Mouse (Mus musculus): ENCODE results near the gene Nhsl1. TPM values are rescaled to one million over a fixed set of nuclear protein-coding genes. Genes with fewer than 3 reads are reported as not detected.

Nhsl1 gene
- polyA plus RNA-seq, 1 experiment from 2014 or later: not detected

DNA sequence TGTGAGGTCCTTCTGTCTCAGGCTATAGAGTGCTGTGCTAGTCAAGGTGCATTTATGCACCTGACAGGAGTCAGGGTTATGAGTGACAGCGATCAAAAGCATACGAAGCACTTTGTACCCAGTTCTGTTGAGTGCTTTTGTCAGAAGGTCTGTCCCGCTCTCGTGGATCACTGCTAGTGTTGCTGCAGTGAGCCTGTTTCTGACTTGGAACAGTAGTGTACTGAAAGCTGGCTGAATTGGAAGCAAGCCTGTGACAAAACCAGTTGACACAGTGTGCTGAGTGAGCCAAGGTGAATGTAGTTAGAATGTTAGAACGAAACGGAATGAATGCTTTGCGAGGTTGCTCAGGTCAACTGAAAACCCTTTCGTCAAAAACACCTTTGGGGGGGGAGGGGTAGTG lies 82.2 kb downstream of the Nhsl1 start:
- 86% methylated on average over 7 of the region's 8 CpGs for WGBS (ENCODE audit: missing documents)
- no peak overlapping the region for H3K4me3 ChIP-seq (ENCODE audit: inconsistent target)
- H3K36me3 ChIP-seq (ENCODE audit: inconsistent target): no peaks in the 10 kb centered on the region
- H3K27ac ChIP-seq: no peak overlapping the region
- no peaks in the 10 kb centered on the region for H3K79me2 ChIP-seq (ENCODE audit: inconsistent target)

- Histone ChIP-seq H3K36me3 (ENCODE audit: inconsistent target) (no peaks in the 10 kb centered on the region), H3K79me2 (ENCODE audit: inconsistent target) (no peaks in the 10 kb centered on the region), H3K27ac (no peak overlapping the region), H3K4me3 (ENCODE audit: inconsistent target) (no peak overlapping the region)
- 76% methylated on average over 2 of the region's 2 CpGs for WGBS (ENCODE audit: missing documents)
Measured at GRCm38 (mm10) chr10:18403992-18404391, 85.2 kb downstream of the Nhsl1 start.

- WGBS (ENCODE audit: missing documents): 93% methylated on average over 5 of the region's 5 CpGs
- Histone ChIP-seq H3K79me2 (ENCODE audit: inconsistent target) (no peaks in the 10 kb centered on the region), H3K4me3 (ENCODE audit: inconsistent target) (no peak overlapping the region), H3K36me3 (ENCODE audit: inconsistent target) (no peaks in the 10 kb centered on the region), H3K27ac (no peak overlapping the region)
Measured at GRCm38 (mm10) chr10:18404679-18405078, 85.9 kb downstream of the Nhsl1 start.

DNA sequence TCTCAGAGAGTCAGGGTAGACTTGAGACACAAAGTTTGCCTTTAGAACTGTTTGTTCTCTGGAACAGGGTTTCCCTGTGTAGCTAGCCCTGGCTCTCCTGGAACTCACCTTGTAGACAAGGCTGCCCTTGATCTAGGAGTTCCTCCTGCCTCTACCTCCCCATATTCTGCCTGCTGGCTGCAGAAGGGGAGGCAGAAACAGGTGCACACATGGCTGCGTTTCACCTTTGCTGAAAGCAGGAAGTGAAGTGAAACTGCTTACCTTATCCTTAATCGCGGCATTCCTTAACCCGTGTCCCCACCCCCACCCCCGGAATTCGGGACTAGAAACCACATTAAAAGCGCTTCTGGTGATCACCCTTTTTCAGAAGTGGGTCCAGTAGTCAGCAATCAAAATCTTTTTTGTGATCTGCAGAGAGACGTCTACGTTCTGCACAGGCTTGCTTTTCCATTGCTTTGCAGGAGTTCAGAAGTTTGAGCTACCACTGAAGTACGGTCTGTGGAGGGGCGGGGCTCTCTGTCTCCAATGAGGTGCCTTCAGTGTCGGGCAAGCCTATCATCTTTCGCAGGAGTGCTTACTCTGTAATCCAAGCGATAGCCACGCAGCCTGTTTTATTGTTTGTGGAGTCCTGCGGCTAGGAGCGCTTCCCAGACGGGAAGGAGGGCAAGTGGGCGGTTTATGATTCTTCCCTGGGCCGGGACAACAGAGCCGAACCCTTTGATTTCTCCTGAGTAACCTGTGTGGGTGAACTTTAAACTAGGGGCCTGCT lies 88.5 kb downstream of the Nhsl1 start:
- H3K27ac ChIP-seq: no peak overlapping the region
- WGBS (ENCODE audit: missing documents): under 1% methylated on average over 21 of the region's 21 CpGs

DNA sequence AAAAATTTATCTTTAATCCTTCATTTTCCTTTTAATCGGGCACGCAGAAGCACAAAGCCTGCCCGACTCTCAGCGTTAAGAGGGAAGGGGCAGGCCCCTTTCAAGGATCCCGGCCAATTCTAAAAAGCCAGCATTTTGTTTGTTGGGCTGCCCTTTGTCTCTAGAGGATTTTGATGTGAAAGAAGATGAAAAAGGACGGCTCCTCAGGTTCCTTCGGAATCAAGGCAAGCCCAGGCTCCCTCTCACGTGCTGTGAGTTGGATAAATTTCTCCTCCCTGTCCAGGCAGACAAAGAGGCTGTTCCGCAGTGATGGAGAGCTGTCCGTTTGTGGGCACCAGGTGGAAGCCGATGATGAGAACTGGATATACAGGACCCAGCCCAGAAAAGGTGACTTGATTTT lies 89.3 kb downstream of the Nhsl1 start:
- H3K4me3 ChIP-seq (ENCODE audit: inconsistent target): no peak overlapping the region
- no peaks in the 10 kb centered on the region for H3K36me3 ChIP-seq (ENCODE audit: inconsistent target)
- no peak overlapping the region for H3K27ac ChIP-seq
- no peaks in the 10 kb centered on the region for H3K79me2 ChIP-seq (ENCODE audit: inconsistent target)
- 48% methylated on average over 11 of the region's 11 CpGs for WGBS (ENCODE audit: missing documents)

More for the DNA sequence above, 88.5 kb downstream of the Nhsl1 start:
- Histone ChIP-seq H3K4me3 (ENCODE audit: inconsistent target) (no peak overlapping the region), H3K79me2 (ENCODE audit: inconsistent target) (no peaks in the 10 kb centered on the region), H3K36me3 (ENCODE audit: inconsistent target) (no peaks in the 10 kb centered on the region)

- H3K27ac ChIP-seq: no peak overlapping the region
- H3K4me3 ChIP-seq (ENCODE audit: inconsistent target): no peak overlapping the region
- no peaks in the 10 kb centered on the region for H3K79me2 ChIP-seq (ENCODE audit: inconsistent target)
- no peaks in the 10 kb centered on the region for H3K36me3 ChIP-seq (ENCODE audit: inconsistent target)
- 87% methylated on average over 8 of the region's 9 CpGs for WGBS (ENCODE audit: missing documents)
Measured at GRCm38 (mm10) chr10:18408635-18409034, 89.8 kb downstream of the Nhsl1 start.

DNA sequence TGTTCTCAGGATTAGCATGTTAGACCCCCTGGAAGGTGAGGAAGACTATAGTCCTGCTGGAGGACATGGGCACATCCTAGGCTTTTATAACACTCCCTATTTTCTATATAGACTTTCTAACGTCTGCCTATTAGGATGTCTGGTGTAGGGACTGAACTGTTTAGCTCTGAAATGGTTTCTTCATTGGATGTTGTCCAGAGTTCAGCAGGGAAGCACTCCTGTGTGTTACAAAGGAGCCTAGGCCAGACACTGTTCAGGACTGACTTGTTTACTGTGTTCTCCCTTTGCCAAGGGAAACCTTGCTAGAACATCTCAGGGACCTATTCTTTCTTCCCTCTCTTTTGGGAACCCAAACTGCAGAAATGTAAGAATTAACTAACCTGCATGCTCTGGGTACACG lies 90.3 kb downstream of the Nhsl1 start:
- no peak overlapping the region for H3K4me3 ChIP-seq (ENCODE audit: inconsistent target)
- WGBS (ENCODE audit: missing documents): 83% methylated on average over 2 of the region's 2 CpGs
- no peak overlapping the region for H3K27ac ChIP-seq
- no peaks in the 10 kb centered on the region for H3K36me3 ChIP-seq (ENCODE audit: inconsistent target)
- H3K79me2 ChIP-seq (ENCODE audit: inconsistent target): no peaks in the 10 kb centered on the region

DNA sequence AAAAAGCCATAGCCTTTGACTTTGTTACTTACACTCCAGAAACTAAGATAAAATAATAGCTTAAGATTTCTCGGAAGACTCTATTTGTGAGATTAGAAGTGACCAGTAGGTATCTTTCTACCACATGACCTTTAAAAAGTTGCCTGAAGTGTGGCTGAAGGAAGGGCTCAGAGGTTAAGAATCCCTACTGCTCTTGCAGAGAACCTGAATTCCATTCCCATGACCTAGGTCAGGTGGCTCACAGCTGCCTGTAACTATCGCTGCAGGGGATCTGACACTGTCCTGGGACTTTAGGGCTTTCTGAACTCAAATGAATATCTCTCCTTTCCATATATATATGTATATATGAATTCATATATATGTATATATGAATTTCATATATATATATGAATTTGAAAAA lies 92.5 kb downstream of the Nhsl1 start:
- 90% methylated on average over 2 of the region's 2 CpGs for WGBS (ENCODE audit: missing documents)
- Histone ChIP-seq H3K36me3 (ENCODE audit: inconsistent target) (no peaks in the 10 kb centered on the region), H3K79me2 (ENCODE audit: inconsistent target) (no peaks in the 10 kb centered on the region), H3K27ac (no peak overlapping the region), H3K4me3 (ENCODE audit: inconsistent target) (no peak overlapping the region)

- Histone ChIP-seq H3K27ac (no peak overlapping the region), H3K4me3 (ENCODE audit: inconsistent target) (no peak overlapping the region), H3K36me3 (ENCODE audit: inconsistent target) (no peaks in the 10 kb centered on the region), H3K79me2 (ENCODE audit: inconsistent target) (no peaks in the 10 kb centered on the region)
- 92% methylated on average over 11 of the region's 11 CpGs for WGBS (ENCODE audit: missing documents)
Measured at GRCm38 (mm10) chr10:18415946-18416345, 97.2 kb downstream of the Nhsl1 start.

- no peaks in the 10 kb centered on the region for H3K79me2 ChIP-seq (ENCODE audit: inconsistent target)
- no peak overlapping the region for H3K27ac ChIP-seq
- 84% methylated on average over 6 of the region's 7 CpGs for WGBS (ENCODE audit: missing documents)
- no peak overlapping the region for H3K4me3 ChIP-seq (ENCODE audit: inconsistent target)
- H3K36me3 ChIP-seq (ENCODE audit: inconsistent target): no peaks in the 10 kb centered on the region
Measured at GRCm38 (mm10) chr10:18418160-18418559, 99.4 kb downstream of the Nhsl1 start.

GRCm38 (mm10) chr10:18419508-18419907 lies 100.7 kb downstream of the Nhsl1 start:
- Histone ChIP-seq H3K4me3 (ENCODE audit: inconsistent target) (no peak overlapping the region), H3K27ac (no peak overlapping the region), H3K36me3 (ENCODE audit: inconsistent target) (no peaks in the 10 kb centered on the region), H3K79me2 (ENCODE audit: inconsistent target) (no peaks in the 10 kb centered on the region)
- 93% methylated on average over 10 of the region's 10 CpGs for WGBS (ENCODE audit: missing documents)

DNA sequence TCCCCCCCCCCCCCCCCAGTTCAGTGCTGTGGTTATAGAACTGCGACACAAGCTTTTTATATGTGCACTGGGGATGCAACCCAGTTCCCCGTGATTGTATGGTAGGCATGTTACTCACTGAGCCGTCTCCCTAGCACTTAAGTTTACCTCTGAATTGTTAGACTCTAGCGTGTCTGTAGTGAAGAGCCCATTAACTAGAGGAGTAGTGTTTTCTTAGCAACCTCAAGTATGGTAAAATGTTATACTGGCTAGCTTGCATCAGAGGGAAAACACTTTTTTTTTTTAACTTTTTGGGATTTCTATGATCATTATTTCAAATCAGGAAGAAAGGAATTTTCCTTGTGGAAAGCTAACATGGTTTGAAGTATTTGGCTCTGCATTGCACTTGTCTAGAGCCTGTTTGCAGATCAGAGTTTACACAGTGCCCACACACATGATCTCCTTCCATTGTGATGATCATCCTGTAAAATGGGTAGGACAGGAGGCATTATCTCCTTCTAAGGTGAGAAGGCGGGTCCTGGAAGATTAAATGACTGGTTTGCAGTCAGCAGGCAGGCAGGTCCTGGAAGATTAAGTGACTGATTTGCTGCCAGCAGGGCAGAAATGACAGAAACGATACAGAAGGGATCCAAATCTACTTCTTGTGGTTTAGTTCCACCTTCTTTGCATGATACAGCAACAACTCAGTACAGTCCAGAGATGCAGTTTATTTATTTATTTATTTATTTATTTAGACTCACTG lies 101.6 kb downstream of the Nhsl1 start:
- Histone ChIP-seq H3K79me2 (ENCODE audit: inconsistent target) (no peaks in the 10 kb centered on the region), H3K4me3 (ENCODE audit: inconsistent target) (no peak overlapping the region), H3K36me3 (ENCODE audit: inconsistent target) (no peaks in the 10 kb centered on the region), H3K27ac (no peak overlapping the region)
- whole genome bisulfite sequencing (ENCODE audit: missing documents): 79% methylated on average over 6 of the region's 6 CpGs

DNA sequence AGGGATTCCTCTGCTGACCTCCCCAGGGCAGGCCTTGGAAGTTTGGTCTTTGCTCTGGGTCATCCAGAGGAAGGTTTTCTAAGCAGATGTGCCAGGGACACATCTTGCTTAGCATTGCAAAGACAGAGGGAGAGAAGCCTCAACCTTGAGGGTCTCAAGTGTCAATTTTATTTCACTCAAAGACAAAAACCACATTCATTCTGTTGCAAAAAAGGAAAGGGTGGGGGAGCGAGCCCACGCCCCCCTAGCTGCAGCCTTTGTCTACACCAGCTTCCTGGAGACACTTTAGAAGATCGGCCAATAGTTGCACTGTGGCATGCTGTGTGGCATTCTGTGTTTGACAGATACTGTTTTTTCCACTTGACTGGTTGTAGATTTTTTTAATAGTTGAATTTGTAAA lies 104.2 kb downstream of the Nhsl1 start:
- 36% methylated on average over 3 of the region's 3 CpGs for WGBS (ENCODE audit: missing documents)
- no peaks in the 10 kb centered on the region for H3K36me3 ChIP-seq (ENCODE audit: inconsistent target)
- H3K4me3 ChIP-seq (ENCODE audit: inconsistent target): no peak overlapping the region
- no peak overlapping the region for H3K27ac ChIP-seq
- H3K79me2 ChIP-seq (ENCODE audit: inconsistent target): no peaks in the 10 kb centered on the region

- Histone ChIP-seq H3K79me2 (ENCODE audit: inconsistent target) (no peaks in the 10 kb centered on the region), H3K36me3 (ENCODE audit: inconsistent target) (no peaks in the 10 kb centered on the region), H3K27ac (no peak overlapping the region), H3K4me3 (ENCODE audit: inconsistent target) (no peak overlapping the region)
- WGBS (ENCODE audit: missing documents): 3% methylated on average over 9 of the region's 9 CpGs
Measured at GRCm38 (mm10) chr10:18423557-18423956, 104.8 kb downstream of the Nhsl1 start.

DNA sequence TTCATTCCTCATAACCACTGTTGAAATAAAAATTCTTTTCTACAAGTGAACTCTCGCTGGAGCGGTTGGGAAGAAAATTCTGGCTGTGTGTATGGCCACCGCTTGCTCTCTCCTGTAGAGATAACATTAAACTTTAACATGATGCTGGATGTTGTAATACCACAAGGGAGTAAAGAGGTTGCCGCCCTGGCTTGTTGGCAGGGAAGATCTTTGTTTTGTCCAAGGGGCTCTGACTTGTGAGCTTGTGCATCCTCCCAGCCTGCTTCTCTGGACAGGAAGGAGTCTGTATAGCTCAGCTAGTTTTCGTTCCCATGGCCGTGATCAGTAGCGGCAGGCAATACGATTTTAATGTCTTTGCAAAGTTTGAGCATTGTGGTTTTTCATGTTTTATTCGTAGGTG lies 109.1 kb downstream of the Nhsl1 start:
- H3K27ac ChIP-seq: no peak overlapping the region
- no peaks in the 10 kb centered on the region for H3K79me2 ChIP-seq (ENCODE audit: inconsistent target)
- H3K36me3 ChIP-seq (ENCODE audit: inconsistent target): no peaks in the 10 kb centered on the region
- 92% methylated on average over 9 of the region's 9 CpGs for WGBS (ENCODE audit: missing documents)
- H3K4me3 ChIP-seq (ENCODE audit: inconsistent target): no peak overlapping the region
